Mouse (Mus musculus) lung, postnatal 25 days (tissue): ENCODE results near the gene Procr.

Experiments
- DNase-seq: peaks from one replicate; pipeline ENCODE4 v3.0.0; 2022; ENCODE audit warnings: low spot score

The Procr gene

GRCm38 (mm10) chr2:155755746-155756145, 4.8 kb downstream of the Procr start:
- DNase-seq: peak; percentile 55

DNA sequence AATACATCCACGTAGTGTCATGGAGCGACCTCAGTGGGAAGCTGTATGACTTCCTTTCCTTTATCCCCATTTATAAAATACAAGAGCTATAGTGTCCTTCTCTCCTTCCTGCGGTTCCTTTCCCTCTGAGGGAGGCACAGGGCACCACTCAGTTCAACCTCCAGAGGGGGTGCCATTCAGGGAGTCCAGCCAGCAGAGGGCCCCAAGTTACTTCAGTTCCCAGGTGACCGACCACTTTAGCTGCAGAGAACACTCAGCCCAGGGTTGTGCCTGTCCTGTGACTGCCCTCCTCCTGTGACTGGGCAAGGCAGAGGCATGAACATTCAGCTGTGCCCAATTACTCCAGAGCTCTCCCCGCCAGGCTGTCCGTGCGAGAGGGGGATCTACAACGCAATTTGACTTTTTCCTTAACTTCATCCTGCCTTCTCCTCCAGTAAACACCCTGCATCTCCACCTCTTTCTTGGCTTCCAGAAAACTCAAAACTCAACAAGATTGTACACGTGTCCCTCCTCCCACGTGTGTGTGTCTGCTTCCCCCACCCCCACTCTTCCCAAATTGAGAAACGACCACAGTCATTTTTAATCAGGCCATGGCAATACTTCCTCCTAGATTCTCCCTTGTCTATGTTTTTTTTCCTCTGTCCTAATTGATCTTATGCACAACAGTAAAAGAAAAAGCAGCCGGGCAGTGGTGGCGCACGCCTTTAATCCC, 6.1 kb downstream of the Procr start:
- DNase-seq: no peak

DNA sequence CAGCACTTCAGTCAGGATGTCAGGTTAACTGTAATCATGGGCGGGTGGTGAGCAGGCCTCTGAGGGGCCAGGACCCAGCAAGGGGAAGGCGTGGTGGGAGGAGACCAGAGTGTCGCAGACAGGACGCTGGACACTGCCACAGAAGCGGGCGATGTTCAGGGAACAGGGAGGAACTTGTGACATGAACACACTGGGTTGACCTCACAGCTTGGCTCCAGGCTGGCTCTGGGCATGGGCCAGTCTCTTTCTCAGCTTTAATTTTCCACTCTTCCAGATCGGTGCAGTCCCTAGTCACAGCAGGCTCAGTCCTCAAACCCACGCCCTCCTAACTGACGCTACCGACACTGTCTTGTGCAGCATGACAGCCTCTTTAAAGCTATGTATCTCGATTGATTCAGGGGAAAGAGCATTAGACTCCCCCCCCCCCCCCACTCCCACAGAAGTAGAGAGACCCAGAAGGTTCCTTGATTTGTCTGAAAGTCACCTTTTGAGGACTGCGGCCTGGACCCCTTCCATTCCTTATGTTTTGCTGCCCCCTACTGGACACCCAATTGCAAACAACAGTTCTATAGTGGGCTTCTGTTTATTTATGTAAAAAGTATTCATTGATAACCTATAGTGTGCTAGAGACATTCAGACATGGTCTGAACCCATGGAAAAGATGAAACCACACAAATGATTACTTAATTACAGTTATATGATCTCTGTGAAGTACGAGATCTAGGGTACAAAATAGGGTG, 13.9 kb downstream of the Procr start:
- DNase-seq: peak; percentile 66

GRCm38 (mm10) chr2:155773664-155774063, 22.7 kb downstream of the Procr start:
- no peak for DNase-seq

GRCm38 (mm10) chr2:155774261-155774926, 23.5 kb downstream of the Procr start:
- DNase-seq: no peak

DNA sequence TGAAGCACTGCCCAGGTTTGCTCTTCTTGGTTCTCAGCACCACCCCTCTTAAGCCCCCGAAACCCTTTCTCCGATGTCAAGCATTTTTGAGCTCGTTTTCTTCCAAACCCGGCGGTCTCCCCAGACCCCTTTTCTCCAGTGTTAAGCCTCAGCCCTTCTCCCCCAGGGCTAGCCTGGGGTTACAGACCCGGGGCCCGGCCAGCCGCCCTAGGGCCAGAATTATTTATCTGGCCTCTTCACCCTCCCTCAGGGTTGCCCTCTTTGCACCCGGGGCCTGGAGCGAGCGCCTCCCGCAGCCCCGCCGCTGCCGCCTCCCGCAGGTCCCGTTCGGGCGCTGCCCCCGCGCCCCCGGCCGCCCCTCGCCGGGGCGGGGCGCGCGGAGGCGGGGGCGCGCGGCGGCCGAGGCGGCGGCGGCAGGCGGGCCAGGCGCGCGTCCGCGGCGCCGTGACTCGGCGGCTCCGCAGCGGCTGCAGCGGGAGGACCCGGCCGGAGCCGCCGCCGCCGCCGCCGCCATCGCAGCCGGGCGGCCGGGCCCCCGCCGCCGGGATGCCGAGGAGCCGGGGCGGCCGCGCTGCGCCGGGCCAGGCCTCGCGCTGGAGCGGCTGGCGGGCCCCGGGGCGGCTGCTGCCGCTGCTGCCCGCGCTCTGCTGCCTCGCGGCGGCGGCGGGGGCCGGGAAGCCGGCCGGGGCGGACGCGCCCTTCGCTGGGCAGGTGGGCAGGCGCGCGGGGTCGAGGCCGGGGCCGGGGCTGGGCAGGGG, 24.2 kb downstream of the Procr start, which contains the start of gene Mmp24:
Gene Mmp24 (plus strand): TSS at position 416 of the 758 bp plus-strand sequence.
- DNase-seq: no peak

- peak; percentile 24 for DNase-seq
Measured at GRCm38 (mm10) chr2:155775685-155776263, 24.9 kb downstream of the Procr start.

DNA sequence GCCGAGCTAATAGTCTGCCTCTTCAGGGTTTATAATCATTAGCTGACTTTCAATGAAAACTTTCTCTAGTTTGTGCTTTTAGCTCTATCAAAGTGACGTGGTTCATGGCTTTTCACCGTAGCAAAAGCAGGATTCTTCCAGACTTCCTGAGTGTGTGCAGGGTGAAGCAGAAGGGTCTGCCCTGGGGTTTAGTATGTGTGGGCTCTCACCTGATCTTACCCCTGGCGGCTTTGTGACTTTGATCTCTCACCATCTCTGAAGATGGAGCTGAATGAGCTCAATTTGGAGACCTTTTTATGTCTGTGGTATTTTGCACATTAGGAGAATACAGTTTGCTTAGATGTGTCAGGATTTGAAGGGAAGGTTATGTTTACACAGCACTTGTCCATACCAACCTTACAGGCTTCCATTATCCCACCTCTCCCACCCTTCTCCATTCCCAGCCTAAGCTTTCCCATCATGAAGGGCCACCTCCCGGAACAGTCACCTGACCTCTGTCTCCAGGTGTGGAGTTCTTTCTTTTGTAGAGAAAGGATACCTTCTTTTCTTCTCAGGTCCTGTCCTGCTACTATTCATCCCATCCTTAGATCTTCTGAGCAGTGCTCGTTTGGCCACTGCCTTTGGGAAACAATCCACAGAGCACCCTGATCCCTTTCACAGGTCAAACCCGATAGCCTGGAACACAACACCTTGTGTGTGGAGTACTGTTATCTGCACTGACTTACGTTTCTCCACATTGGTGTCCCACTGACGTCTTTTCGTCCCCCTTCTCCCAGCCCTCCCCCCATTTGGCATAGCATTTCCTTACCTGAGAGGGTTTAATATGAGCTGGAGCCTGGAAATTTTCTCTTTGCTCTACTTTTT, 26.1 kb downstream of the Procr start:
- no peak for DNase-seq

DNA sequence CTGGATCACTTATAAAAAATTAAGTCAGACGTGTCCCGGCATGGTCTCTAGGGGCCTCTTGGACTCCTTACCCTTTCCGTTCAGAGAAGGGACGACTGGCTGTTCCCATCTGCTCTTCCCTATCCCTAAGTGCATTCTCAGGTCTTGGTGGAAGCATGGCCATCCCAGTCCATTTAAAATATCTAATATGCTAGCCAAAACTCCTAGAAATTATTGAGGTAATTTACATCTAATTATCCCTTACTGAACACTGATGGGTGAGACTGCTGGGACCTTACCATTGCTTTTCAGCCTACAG, 26.7 kb downstream of the Procr start:
- DNase-seq: no peak

DNA sequence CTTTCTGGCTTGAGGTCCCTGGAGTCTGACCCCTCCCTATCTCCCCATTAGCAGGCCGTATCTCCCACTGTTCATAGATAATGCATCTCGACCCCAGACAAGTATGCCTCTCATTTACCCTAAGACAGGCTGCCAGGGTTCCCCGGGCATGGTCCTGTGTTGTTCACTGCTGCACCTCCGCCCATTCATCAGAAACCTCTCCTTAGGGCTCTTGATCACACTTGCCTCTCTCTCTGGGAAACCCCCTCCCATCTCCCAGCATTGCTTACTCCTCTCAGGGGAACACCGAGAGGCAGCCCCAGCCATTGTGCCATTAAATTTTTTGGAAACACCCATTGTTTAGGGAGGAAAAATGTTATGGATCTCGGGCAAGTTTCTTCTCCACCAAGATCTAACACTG, 27.1 kb downstream of the Procr start:
- no peak for DNase-seq

GRCm38 (mm10) chr2:155779066-155779465, 28.1 kb downstream of the Procr start:
- no peak for DNase-seq

DNA sequence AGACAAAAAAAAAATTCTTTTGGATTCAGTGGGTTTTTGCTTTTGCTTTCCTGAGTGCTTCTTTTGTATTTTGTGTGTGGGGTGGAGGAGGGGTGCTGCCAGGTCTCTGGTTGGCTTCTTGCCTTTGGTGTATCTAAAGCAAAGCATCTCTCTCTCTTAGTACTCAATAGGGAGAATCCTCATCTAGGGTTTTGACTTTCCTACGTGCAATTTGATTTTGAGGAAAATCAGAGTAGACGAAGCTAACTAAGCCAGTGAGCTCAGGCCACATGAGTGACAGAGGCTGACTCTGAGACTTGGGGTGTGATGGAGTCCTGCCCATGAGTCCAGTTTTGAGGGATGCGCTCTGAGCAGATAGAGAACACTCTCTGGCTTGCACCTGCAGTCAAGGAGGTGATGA, 28.6 kb downstream of the Procr start:
- DNase-seq: no peak

- DNase-seq: no peak
Measured at GRCm38 (mm10) chr2:155784534-155784933, 33.6 kb downstream of the Procr start.

GRCm38 (mm10) chr2:155786905-155787304, 36.0 kb downstream of the Procr start:
- no peak for DNase-seq

- no peak for DNase-seq
Measured at GRCm38 (mm10) chr2:155787949-155788931, 37.3 kb downstream of the Procr start.

DNA sequence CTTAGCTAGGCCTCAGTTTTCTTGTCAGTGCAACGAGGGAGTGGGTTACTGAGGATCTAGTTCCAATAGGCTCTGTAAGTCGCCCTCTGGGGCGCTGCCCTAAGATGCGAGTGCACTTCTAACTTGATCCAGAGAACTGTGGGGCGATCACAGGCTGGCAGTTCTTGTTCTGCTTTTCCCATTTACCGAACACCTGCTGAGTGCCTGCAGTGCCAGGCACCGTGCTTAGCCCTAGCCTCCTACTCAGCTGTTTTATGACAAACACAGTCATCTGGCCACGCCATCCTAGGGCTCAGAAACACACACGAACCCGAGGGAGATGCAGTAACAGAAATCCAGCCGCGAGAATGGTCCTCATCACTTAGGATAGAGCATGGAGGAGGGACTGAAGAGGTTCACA, 42.0 kb downstream of the Procr start:
- DNase-seq: no peak

- no peak for DNase-seq
Measured at GRCm38 (mm10) chr2:155794674-155795445, 43.9 kb downstream of the Procr start.

- no peak for DNase-seq
Measured at GRCm38 (mm10) chr2:155798613-155799012, 47.7 kb downstream of the Procr start.

- DNase-seq: no peak
Measured at GRCm38 (mm10) chr2:155802761-155803160, 51.8 kb downstream of the Procr start.
